Mouse (Mus musculus) C2C12 (cell line): ENCODE measurements at regions not wholly inside any gene's neighbourhood (a gene's known extent, or its start where the extent isn't known, plus 50 kb on each side); places are given as distances from the start of the nearest gene placed in this dataset.

Experiments
- CEBPB ChIP-seq: IDR thresholded peaks from one replicate; pipeline ENCODE4 v1.6.1; 2011; ENCODE audit warnings: low read depth, mild to moderate bottlenecking, control low read depth, moderate library complexity
- CTCF ChIP-seq: IDR thresholded peaks from one replicate; pipeline ENCODE4 v1.5.1; 2011; ENCODE audit not compliant: control insufficient read depth, insufficient read depth, insufficient read length

GRCm38 (mm10) chr11:111671865-111672264 lies 605.9 kb downstream of the Kcnj2 start:
- no peak for TF ChIP-seq CTCF
- TF ChIP-seq CEBPB = no peak
